Mouse (Mus musculus) erythroblast, embryonic 14.5 days (primary cell): ENCODE results near the gene Hap1. TPM values are rescaled to one million over a fixed set of nuclear protein-coding genes. Genes with fewer than 3 reads are reported as not detected.

Experiments used
- H3K27me3 ChIP-seq: 2 replicates; pipeline ENCODE4 v1.6.1; 2012; ENCODE audit warnings: inconsistent platforms; ENCODE audit not compliant: control insufficient read depth
- H3K36me3 ChIP-seq: 2 replicates; pipeline ENCODE4 v1.6.1; 2012; ENCODE audit warnings: mild to moderate bottlenecking, inconsistent platforms; ENCODE audit not compliant: control insufficient read depth
- H3K4me1 ChIP-seq: 2 replicates; pipeline ENCODE4 v1.6.1; 2012; ENCODE audit warnings: inconsistent platforms; ENCODE audit not compliant: control insufficient read depth
- H3K4me3 ChIP-seq: replicated peaks from 2 replicates; pipeline ENCODE3; 2012; ENCODE audit warnings: moderate library complexity, mild to moderate bottlenecking, inconsistent platforms
- H3K9me3 ChIP-seq: 2 replicates; pipeline ENCODE4 v1.6.1; 2012; ENCODE audit warnings: low read length, inconsistent platforms, mixed read lengths; ENCODE audit not compliant: control insufficient read depth
- GATA1 ChIP-seq: IDR thresholded peaks from 2 replicates; pipeline ENCODE4 v1.6.1; 2012; ENCODE audit warnings: low read length, inconsistent platforms, mixed read lengths
- TAL1 ChIP-seq: IDR thresholded peaks from 3 replicates; pipeline ENCODE4 v1.6.1; 2012; ENCODE audit warnings: low read length, inconsistent platforms, mixed read lengths
- polyA plus RNA-seq: library from polyadenylated mRNA; stranded (reverse); fragments of >175 nt; gene quantifications from 2 replicates; pipeline ENCODE4 v1.2.3, GENCODE M21; 2012

Gene Hap1
- polyA plus RNA-seq, 1 experiment, result 0.03 TPM

GRCm38 (mm10) chr11:100391884-100392345 is 36.0 kb upstream of the Hap1 start:
- Histone ChIP-seq H3K9me3 (no peaks in the 10 kb centered on the region), H3K4me3 (no peak overlapping the region), H3K27me3 (peaks cover 35% of the 10 kb centered on the region), H3K36me3 (no peaks in the 10 kb centered on the region), H3K4me1 (peaks cover 5% of the 10 kb centered on the region)
- TF ChIP-seq GATA1 (no peak), TAL1 (no peak)

DNA sequence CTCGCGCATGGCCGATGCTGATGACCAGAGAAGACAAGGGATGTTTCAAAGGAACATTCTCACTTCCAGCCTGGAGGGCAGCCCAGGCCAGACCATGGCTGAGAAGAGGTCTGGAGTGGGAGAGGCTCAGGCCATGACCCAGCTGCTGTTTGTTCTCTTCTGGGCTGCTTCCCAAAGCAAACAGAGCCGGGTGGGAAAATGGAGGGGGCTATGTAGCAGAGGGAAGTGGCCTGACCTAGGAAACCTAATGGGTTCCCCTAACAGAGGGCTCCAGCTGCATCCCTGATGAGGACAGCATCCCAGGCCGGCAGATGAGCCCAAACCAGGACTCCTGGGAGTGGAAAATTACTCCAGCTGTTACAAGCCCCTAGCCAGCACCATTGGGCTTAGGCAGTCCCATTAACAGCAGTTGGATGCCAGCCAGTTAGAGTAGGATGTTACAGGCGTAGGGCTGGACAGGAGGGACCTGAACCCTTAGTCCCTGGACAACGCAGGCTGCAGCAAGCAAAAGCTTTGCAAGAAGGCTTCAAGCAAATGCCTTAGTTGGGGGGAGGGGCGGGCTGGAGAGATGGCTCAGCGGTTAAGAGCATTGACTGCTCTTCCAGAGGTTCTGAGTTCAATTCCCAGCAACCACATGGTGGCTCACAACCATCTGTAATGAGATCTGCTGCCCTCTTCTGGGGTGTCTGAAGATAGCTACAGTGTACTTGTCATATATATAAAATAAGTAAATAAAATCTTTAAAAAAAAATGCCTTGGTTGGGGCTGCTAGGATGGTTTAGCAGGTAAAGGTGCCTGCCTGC is 35.4 kb upstream of the Hap1 start:
- H3K4me3 ChIP-seq, result no peak overlapping the region
- no peaks in the 10 kb centered on the region for H3K36me3 ChIP-seq
- H3K9me3 ChIP-seq, result no peaks in the 10 kb centered on the region
- peaks cover 3% of the 10 kb centered on the region for H3K4me1 ChIP-seq
- TF ChIP-seq GATA1, result no peak
- TF ChIP-seq TAL1, result no peak
- H3K27me3 ChIP-seq, result peaks cover 29% of the 10 kb centered on the region

- TF ChIP-seq TAL1 (no peak), GATA1 (no peak)
- H3K9me3 ChIP-seq, result no peaks in the 10 kb centered on the region
- H3K36me3 ChIP-seq, result no peaks in the 10 kb centered on the region; the same call in 1 of the 2 replicates
- peaks cover 16% of the 10 kb centered on the region for H3K27me3 ChIP-seq
- no peak overlapping the region for H3K4me3 ChIP-seq
- H3K4me1 ChIP-seq, result no peaks in the 10 kb centered on the region
Observed at GRCm38 (mm10) chr11:100389931-100390445, 34.1 kb upstream of the Hap1 start.

- H3K27me3 ChIP-seq, result peaks cover 3% of the 10 kb centered on the region
- H3K4me1 ChIP-seq, result no peaks in the 10 kb centered on the region
- no peak for TF ChIP-seq GATA1
- H3K4me3 ChIP-seq, result no peak overlapping the region
- H3K36me3 ChIP-seq, result no peaks in the 10 kb centered on the region; the same call in 1 of the 2 replicates
- no peaks in the 10 kb centered on the region for H3K9me3 ChIP-seq
Observed at GRCm38 (mm10) chr11:100388588-100388987, 32.7 kb upstream of the Hap1 start.

- no peak overlapping the region for H3K4me3 ChIP-seq
- no peaks in the 10 kb centered on the region for H3K4me1 ChIP-seq
- no peaks in the 10 kb centered on the region; the same call in 1 of the 2 replicates for H3K27me3 ChIP-seq
- H3K9me3 ChIP-seq, result no peaks in the 10 kb centered on the region
- TF ChIP-seq TAL1, result no peak
- TF ChIP-seq GATA1, result no peak
- H3K36me3 ChIP-seq, result peaks cover 6% of the 10 kb centered on the region; the same call in 1 of the 2 replicates
Observed at GRCm38 (mm10) chr11:100387589-100388375, 31.9 kb upstream of the Hap1 start.

GRCm38 (mm10) chr11:100387111-100387510 is 31.2 kb upstream of the Hap1 start:
- no peaks in the 10 kb centered on the region for H3K27me3 ChIP-seq

GRCm38 (mm10) chr11:100386586-100386985 is 30.7 kb upstream of the Hap1 start:
- H3K4me1 ChIP-seq, result no peaks in the 10 kb centered on the region
- no peaks in the 10 kb centered on the region for H3K27me3 ChIP-seq
- H3K36me3 ChIP-seq, result peaks cover 8% of the 10 kb centered on the region; the same call in 1 of the 2 replicates
- TF ChIP-seq GATA1 (no peak), TAL1 (no peak)
- H3K4me3 ChIP-seq, result no peak overlapping the region
- H3K9me3 ChIP-seq, result no peaks in the 10 kb centered on the region

More at GRCm38 (mm10) chr11:100387111-100387510, 31.2 kb upstream of the Hap1 start:
- no peaks in the 10 kb centered on the region for H3K9me3 ChIP-seq
- TF ChIP-seq TAL1, result no peak
- no peak for TF ChIP-seq GATA1
- no peak overlapping the region for H3K4me3 ChIP-seq
- no peaks in the 10 kb centered on the region for H3K4me1 ChIP-seq
- peaks cover 6% of the 10 kb centered on the region; the same call in 1 of the 2 replicates for H3K36me3 ChIP-seq

DNA sequence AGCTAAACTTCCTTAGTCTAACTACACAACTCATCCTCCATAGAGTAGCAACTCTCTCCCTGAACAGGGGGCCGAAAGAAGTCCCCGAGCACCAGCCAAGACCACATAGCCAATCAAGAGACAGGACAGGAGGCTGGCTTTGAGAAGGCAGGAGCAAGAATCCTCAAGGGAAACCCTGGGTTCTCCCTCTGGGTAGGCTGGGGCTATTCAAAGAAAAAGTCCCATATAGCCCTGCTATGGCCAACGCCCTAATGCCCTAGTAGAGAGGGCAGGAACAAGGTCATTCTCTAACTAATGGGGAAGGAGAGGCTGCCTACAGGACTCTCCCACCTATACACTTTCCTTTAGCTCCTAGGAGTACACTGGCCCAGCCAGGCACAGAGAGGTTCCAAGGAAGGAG is 29.1 kb upstream of the Hap1 start:
- Histone ChIP-seq H3K36me3 (peaks cover 9% of the 10 kb centered on the region; the same call in 1 of the 2 replicates), H3K27me3 (no peaks in the 10 kb centered on the region)
- TF ChIP-seq GATA1, result no peak
- no peak for TF ChIP-seq TAL1

GRCm38 (mm10) chr11:100382682-100383081 is 26.8 kb upstream of the Hap1 start:
- Histone ChIP-seq H3K4me3 (no peak overlapping the region), H3K9me3 (no peaks in the 10 kb centered on the region), H3K4me1 (no peaks in the 10 kb centered on the region), H3K27me3 (no peaks in the 10 kb centered on the region), H3K36me3 (peaks cover 9% of the 10 kb centered on the region; the same call in 1 of the 2 replicates)
- TF ChIP-seq TAL1, result no peak
- TF ChIP-seq GATA1, result no peak

More for the DNA sequence above, 29.1 kb upstream of the Hap1 start:
- no peaks in the 10 kb centered on the region for H3K9me3 ChIP-seq
- H3K4me3 ChIP-seq, result no peak overlapping the region
- no peaks in the 10 kb centered on the region for H3K4me1 ChIP-seq
